Mouse (Mus musculus) ovary, postnatal 36 days (tissue): Measurements from ENCODE around the gene Zfp383.
"Not testable (repeated sequence)": the region's sequence is repeated elsewhere in the genome, so short reads cannot be mapped to it uniquely, and the experiment has no call there.

Source experiments
- DNase-seq: peaks from one replicate; pipeline ENCODE4 v3.0.0; 2022; ENCODE audit warnings: low spot score, mixed read lengths

Zfp383 gene

DNA sequence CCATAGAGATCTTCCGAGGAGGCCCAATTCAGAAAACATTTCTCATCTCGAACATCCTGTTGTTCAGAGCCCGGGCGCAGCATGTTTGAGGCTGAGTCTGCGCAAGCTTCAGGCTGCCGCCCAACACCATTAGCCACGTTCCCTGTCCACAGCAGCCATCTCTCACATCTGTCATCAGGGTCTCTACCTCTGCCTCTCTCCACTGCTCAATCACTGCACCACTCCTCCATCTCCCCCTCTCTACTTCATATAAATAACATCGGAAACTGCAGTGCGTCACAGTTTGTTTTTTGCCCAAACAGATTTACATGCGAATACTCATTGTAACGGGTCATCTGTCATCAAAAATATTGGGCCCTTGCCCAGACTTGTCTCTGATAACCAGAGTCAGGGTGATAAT, 33.0 kb downstream of the Zfp383 start:
- no peak for DNase-seq

- DNase-seq, result no peak
These were observed 34.7 kb downstream of the Zfp383 start for GRCm38 (mm10) chr7:29942740-29943139.

DNA sequence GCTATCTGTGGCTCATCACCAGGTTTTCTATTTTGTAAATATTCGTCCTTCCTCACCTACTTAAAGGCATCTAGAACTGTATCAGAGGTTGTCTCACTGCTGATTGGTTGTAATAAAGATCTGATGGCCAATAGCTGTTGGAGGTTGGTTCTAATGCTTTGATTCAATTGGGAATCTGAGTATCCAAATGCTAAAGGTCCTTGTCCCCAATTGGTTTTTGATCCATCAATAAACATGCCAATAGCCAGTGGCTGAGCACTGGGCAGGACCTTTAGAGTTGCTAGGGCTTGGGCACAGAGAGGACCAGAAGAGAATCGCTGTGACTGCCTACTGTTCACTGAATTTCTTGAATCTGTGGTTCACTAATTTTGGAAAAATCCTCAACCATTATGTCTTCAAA, 35.7 kb downstream of the Zfp383 start:
- DNase-seq, result no peak

DNA sequence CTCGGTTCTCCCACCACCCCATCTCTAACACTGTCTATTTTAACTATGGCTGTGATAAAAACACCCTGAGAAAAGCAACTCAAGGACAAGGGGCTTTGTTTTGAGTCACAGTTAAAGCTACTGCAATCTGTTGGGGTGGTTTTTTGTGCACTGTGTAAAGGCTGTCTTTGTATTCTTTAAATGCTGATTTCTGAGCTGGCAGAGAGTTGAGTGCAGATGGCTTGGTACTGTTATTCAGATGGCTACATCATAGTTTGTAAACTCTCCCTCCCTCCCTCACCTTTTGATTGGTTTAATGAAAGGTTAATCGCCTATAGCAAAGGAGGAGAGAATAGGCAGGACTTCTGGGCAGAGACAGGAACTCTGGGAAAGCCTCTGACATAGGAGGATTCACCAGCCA, 36.2 kb downstream of the Zfp383 start:
- no peak for DNase-seq

DNA sequence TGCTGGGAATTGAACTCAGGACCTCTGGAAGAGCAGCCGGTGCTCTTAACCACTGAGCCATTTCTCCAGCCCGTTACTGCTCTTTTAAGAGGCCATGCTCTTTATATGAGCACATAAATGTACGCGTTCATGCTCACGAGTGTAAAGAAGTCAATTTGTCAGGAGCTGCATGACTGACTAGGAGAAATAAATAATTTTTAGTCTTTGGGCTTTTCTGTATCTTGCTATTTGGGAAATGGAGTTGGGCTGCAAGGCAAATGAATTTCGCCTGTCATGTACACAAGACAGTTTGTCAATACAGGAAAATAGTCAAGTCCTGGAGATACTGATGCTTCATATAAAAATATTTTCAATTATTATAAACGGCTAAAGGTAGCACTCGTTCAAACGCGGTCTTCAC, 45.1 kb downstream of the Zfp383 start:
- DNase-seq, result no peak

GRCm38 (mm10) chr7:29953513-29954401, 45.7 kb downstream of the Zfp383 start, which contains the start of gene Zfp74:
Gene Zfp74 (minus strand): TSS chr7:29954089.
- peak; percentile 81 for DNase-seq

- no peak for DNase-seq
These were observed 46.7 kb downstream of the Zfp383 start for GRCm38 (mm10) chr7:29954731-29955130.

DNA sequence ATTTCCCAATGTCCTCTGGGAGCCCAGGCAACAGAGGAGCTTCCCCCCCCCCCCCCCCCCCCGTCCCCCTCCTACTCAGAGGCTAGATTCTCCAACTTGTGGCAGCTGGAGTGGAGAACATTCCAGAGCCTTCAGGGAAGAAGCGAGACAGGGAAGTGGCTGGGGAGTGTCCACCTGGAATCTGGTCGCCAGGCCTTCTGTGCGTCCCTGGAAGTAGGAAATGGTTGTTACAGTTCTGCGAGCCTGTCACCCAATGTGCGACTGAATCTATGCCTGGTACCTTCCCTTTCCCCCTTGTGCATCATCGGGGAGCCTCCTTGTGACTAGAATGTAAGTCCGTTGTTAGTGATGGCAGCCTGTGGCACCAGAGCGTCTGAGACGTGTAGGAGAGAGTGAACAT, 48.2 kb downstream of the Zfp383 start:
- DNase-seq, result no peak

DNA sequence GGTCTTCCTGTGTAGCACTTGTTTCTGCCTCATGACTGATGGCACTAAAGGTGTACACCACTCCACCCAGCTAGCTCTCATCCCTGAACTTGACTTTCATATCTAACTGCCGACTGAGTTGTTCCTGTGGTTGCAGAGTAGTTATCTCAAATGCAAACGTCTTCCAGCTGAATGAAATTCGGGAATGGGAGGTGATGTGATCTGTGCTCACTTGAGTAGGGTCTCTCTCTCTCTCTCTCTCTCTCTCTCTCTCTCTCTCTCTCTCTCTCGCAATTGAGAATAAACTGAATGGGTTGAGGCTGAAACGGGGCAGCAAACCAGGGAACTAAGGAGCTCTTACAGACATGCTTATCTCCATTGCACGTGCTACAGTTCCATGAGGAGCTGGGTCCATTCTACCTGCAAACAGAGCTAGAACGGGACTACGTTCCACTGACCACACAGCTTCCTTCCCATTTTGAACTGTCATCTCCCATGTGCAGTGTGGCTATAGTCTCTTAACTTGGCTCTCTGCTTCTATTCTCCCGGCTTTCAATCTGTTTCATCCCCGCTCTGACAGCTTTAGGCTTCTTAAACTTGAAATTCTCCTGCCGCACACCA, 50.2 kb downstream of the Zfp383 start:
- no peak for DNase-seq

GRCm38 (mm10) chr7:29959004-29959403, 51.0 kb downstream of the Zfp383 start:
- DNase-seq, result no peak

DNA sequence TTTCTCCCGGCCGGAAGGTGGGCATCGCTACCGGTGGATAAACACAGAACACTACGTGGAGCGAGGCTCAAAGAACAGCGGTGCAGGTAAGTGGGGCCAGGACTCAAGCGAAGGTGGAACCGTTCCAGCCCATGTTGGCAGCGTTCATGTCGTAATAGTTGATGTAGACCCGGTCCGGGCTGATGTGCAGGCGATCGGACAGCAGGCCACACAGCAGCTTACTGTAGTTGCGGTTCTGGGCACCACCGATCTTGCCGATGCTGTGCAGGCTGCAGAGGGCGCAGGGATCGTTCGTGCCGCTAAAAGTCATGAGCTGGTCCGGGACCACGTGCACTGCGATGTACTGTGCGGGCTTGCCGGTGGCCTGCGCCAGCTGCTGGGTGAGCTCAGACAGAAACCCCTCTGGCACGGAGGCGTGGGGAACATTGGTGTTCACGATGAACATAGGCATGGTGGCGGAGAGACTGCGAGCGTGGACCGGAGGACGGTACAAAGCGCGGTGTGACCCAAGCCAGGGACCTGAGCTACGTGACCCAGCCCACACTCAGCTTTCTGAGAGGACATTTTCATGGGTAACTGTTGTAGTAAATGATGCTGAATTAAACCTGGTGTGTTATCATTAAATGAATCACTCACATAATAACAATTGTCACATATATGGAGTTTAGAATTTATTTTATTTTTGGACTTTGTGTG, 57.2 kb downstream of the Zfp383 start:
- DNase-seq, result not testable (repeated sequence)
